Mouse (Mus musculus) v-Abl transformed pro-B cells (cell line): Measurements from ENCODE around the gene Cacna1c.

Experiments used
- in situ Hi-C, 2 experiments: fragments of 400-800 bp; cut with MboI; formaldehyde crosslinking; loops; one replicate each; pipeline ENCODE4 v1.15.1; 2025; ENCODE audit not compliant: unreplicated experiment in 2 of 2

Cacna1c gene

DNA sequence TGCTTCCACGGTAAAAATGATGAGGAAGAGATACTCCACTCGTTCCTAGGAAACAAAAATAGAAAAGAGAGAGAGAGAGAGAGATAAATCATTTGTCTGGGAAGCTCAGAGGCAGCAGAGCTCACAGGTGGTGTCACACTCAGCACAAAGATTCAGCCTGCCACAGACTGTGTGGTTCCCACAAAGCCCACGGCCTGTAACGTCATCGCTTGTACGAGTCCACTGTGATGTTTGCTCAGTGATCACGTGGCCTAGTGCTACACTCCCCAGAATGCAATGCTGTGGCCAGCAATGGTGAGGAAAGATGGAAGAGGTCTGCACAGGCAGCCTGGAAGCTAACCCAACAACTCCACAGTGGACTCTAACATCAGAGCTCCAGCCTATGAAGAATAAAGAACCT lies 415.9 kb downstream of the Cacna1c start:
- in situ Hi-C loops, result no loop called here

DNA sequence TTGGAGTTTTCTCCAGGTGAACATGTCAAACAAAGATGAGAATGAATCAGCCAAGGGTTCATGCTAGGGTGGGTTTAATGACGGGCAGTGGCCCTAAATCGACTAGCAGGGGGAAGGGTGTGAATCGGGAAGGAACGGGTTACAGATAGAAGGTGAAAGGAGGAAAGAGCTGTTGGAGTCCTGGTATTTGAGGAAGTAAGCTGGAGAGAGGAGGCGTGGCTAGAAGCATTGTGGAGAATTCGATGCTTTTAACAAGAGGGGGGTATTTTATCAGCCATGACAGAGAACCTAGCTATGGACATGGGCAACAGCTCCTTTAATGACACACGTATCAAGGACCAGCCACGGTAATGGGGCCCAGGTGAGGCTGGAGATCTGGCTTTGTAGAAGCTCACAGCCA lies 417.0 kb downstream of the Cacna1c start:
- in situ Hi-C loops, result no loop called here

DNA sequence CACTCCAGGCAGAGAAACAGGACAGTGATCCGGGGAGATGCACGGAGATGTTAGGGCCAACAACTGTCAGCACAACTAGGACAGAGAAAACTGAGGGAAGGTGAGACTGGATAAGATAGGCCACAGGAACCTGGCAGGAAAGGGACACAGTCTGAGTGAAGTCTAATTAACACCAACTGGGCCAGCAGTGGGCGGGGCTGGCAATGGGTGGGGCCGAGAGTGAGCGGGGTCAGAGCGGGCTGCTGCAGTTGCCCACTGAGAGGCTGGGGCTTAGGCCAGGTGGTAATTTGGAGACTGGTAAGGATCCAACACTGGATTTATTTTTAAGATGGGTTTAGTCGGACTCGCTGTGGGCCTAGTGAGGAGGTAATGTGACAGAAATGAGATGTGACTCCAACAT lies 418.8 kb downstream of the Cacna1c start:
- in situ Hi-C loops, result no loop called here

DNA sequence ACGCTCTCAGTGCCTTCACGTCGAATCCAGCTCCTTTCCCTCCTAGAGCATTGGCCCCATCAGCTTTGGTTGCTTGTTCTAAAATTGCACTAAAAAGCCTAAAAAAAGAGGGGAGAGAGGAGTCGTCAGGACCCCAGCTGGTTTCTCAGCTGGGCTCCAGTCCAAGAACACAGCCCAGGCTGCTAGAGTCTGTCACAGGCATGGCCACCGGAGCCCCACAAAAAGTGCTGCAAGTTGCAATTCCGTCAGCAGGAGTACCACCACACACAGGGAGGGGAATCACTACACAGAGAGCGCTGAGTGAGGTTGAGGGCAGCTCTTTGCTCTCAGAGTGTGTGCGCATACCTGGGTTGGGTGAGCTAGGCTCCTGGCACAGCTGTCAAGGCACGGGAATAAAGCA lies 419.8 kb downstream of the Cacna1c start:
- in situ Hi-C loops, result no loop called here

DNA sequence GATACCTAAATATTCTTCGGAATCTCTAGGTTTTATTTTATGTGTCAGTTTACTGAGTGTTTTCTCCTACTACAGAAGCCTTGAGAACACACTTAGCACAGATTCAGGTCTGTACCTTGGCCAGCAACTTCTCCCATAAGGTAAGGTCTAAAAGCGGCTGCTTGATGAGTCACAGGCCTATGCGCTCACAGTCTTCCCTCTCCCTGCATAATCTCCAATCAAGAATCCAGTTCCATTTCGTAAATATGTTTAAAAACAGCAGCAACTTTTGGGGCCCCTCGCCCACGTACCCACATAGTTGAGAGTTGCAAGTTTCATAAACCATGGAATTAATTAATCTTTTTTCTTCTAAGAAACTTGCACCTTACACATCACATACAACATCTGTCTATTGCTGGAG lies 423.6 kb downstream of the Cacna1c start:
- in situ Hi-C loops, result no loop called here

DNA sequence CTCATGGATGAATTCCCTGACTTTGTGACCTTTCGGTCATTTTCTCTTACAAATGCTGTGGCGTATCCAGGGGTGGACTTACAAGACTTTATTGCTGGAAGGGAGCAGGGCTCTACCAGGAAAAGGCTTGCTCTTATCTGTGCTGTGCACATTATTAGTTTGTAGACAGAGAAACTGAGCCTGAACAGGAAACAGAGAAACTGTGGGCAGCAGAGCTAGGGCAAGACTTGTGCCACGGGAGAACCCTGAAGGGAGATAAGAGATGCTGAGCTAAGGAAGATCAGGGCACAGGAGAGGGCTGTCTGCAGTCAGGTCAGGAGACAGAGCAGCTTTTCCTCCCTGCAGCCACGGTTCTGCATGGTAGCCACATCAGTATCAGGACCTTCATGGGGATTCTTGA lies 425.1 kb downstream of the Cacna1c start:
- in situ Hi-C loops, result no loop called here

DNA sequence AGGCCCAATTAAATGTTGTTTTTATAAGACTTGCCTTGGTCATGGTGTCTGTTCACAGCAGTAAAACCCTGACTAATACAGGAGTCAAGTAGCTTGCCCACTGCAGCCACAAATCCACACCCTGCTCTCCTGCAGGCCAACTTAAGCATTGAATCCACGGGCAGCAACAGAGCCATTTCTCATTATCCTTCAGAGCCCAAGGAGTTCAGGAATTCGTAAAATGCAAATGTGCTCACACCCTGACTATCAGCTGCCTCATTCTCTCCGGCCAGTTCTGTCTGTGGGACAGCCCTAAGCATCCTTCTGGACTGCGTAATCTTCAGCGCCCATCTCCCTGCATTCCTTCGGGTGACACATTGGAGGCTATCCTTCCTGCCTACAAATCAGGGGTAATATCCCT lies 425.8 kb downstream of the Cacna1c start:
- in situ Hi-C loops, result no loop called here

DNA sequence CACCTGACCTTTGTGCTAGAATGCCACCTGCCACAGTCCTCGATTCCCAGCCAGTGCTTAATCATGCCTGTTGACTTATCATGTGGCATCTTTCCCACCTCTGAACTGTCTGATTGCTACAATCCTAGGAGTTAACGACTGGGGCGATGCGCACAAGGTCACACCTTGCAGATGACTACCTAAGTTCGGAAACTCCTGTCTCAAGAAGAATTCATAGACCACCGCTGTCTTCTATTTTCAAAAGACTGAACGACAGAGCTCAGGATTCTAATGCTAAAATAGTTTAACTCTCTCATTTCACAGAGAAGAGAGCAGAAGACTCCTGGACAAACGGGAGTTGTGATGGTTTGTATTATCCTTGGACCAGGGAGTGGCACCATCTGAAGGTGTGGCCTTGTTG lies 426.4 kb downstream of the Cacna1c start:
- in situ Hi-C loops, result no loop called here

DNA sequence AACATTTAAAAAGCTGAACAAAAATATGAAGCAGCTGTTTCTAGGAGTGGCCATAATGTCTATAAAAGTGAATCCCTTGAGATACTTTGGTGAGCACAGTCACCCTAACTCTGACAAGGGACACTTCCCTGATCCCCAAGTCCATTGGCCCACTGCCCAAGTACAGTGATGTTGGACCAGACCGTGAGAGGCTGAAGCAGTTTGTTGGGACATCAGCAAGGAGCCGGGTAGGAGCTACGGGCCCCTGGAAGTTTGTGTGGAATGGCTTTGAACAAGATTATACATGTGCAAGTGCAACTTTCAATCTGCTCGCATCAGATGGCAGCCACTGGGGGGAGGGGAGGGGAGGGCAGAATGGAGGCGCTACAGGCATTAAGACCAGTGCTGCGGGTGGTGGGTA lies 428.5 kb downstream of the Cacna1c start:
- in situ Hi-C loops, result no loop called here

DNA sequence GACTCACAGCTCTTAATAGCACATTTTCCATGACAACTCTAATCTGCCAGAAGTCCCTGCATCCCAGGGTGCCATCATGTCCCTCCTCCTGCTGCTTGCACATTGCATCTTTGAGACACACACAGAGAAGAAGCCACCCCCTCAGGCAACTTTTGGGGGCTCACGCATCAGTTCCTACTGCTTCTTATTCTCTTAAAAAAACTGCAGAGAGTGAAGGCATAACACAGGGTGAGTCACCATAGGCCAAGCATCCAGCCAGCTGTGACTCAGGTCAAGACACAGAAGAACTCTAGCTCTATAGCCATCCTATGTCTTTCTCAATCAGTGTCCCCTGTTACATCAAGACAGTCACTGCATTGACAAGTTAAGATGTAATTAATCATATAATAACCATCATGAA lies 431.0 kb downstream of the Cacna1c start:
- in situ Hi-C loops, result no loop called here

DNA sequence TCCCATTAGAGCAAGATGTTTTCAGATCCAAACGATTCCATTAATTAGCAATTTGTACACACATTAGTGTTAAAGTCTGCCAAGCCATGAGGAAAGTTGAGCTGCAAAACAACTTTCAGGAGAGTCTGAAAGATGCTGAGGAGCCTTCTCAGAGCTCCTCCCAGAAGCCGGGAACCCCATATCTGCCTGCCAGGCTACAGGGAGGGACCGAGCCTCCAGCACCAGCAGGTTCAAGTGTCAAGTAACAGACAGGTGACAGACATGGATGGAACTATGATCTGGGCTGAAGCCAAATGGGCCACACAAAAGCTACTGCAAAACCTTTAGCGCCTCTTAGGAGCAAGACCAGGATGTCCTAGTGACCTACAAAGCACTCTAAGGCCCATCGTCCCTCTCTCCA lies 437.2 kb downstream of the Cacna1c start:
- in situ Hi-C loops, result no loop called here

DNA sequence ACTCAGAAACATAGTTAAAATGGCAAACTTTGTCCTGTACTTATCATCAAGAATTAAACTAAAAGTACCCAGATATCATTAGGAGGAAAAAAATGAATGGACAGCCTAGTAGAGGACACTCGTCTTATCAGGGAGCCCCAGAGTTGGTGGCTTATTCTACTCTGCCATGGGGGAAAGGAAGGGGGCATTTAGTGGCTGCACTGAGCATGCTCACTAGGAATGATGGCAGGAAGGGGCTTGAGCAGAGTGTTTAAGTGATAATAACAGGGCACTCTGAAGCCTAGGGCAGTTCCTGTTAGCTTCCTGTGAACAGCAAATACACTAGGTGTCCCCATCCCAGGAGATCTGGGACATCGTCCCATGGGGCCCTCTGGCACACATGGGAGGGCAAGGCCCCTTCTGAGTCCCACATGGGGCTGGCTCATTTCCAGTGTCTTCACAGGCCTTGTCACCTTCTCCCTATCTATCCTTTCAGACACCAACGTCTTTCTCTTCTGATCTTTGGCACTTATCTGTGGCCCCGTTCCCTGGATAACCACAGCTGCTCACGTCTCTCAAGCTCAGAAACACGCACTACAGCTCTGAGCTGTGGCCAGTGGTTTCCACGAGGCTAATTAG lies 437.8 kb downstream of the Cacna1c start:
- in situ Hi-C loops, result no loop called here

DNA sequence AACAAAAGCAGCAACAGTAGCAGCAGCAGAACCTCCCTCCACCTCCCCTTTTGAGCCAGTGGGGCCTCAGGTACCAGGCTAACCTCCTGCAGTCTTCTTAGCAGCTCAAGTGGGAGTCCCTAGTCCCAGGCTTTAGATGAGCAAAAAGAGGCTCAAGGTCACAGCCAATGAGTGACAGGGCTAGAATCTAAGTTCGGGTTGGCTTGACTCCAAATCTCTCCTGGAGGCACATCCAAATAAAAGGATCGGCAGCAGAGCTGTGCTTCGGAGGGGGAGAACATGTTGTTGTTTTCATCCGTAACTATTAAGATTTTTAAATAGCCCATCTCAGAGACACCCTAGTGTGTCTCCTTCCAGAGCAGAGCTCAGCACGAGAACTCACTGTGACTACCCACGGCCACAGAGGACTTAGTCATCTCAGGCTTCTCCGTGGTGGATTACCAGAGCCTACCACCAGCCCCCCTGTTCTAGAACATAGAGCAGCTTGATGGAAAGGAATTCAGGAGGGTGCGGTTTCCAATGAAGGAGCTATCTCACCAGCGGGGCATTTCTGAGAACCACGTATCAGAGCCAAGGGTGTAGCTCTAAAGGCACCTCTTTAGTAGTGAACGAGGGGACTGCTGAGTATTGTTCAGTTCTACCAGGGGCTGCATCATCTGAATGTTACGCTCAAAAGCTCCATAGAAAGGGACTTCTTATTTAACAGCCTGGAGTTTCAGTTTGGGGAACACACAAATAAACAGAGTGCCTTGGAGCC lies 438.5 kb downstream of the Cacna1c start:
- in situ Hi-C loops, result no loop called here

DNA sequence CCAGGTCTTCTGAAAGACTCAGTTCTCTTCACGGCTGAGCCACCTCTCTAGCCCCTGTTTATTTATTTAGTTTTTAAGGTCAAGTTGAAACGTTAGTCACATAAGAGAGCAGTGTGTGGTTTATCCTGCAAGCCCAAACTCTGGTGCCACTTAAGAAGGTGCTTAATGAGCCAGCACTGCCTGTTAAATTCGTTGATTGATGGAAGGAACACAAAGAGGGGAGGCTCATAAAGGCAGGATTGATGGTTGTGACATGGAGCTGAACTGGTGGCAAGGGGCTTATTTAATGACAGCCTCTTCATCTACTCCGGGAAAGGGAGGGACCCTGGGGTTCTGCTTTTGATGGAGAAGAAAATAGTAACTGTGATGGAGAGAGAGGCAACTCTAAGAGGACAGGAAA lies 439.7 kb downstream of the Cacna1c start:
- in situ Hi-C loops, result no loop called here

DNA sequence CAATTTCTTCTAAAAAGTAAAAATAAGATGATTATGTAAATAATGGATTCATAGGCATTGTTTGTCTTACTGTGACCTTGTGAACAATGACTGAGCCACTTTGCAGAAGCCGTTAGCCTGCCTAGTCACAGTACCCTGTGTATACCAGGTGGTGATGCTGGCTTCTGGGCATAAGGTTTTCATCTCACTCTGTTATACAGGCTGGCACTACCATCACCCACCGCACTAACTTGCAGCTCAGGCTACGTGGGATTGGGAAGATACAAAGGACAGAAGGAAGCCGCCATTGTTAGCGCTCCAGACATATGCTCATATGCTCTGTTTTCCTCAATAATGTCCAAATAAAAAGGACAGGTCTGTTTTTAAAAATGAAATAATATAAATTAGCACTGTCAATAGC lies 440.4 kb downstream of the Cacna1c start:
- in situ Hi-C loops, result no loop called here

DNA sequence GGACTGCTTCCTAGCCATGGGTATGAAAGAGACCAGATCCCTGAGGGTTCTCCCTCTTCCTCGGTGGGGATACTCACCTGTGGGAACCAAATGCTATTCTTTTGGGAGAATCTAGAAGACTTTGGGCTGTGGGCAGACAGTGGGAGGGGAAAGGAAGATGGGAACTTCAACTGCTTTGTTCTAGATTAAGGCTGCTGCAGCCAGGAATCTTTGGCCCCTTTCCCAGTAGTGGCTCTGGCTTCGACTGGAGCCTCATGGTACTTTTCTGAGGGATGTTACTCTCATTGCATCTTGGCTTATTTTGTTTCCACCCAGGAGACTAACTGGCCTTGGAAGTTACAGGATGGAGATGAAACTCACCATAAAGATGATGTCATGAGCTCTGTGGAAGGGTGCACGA lies 441.8 kb downstream of the Cacna1c start:
- in situ Hi-C loops, result no loop called here

DNA sequence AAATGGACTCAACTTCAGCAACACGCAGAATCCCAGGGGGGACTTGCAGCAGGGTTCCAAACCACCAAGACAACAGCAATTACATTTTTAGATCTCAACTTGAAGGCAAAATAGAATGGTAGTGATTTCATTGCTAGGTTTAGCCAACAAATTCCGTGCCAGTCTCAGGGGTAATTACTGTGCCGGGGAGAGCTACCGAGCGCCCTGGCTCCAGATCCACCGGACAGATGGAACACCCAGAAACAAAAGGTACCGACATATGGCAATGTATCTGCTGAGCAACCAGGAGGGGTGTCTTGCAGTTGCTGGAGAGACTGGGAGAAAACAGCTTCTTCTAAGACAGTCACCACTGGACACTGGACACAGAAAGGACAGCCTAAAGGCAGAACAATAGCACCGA lies 442.4 kb downstream of the Cacna1c start:
- in situ Hi-C loops, result no loop called here

DNA sequence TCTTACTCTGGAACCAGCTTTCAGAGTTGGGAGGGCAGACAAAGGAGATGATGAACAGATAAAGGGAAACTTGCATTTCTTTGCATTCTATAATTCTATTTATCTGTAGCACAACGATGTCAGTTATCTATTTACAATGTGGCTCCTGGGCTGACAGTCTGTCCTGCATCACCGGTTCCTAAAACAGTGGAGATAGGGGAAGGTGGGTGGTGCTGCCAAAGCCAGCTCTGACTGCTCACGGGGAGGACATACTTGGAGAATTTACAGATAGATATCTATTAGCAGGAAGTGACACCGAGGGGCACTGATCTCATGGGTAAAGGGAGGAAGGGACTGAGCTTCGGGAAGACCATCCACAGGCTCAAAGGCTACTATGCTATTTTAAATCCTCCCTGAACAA lies 443.2 kb downstream of the Cacna1c start:
- in situ Hi-C loops, result no loop called here

DNA sequence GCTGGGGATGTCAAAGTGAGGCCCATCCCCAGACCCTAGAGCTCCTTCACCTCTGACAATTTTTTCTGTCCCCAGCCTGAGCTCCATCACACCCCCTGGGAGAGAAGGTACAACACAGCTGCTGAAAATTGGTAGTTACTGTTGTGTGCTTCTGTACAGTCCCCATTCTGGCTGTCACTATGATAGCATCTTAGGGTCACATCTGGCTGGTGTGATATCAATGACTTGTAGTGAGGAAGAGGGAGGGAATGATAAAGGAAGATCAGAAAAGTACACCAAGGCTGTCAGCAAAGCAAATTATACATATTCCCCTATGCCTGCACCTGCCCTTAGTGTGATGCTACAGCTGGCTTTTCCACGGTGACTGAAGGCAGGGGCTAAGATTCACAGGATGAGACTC lies 446.9 kb downstream of the Cacna1c start:
- in situ Hi-C loops, result no loop called here

DNA sequence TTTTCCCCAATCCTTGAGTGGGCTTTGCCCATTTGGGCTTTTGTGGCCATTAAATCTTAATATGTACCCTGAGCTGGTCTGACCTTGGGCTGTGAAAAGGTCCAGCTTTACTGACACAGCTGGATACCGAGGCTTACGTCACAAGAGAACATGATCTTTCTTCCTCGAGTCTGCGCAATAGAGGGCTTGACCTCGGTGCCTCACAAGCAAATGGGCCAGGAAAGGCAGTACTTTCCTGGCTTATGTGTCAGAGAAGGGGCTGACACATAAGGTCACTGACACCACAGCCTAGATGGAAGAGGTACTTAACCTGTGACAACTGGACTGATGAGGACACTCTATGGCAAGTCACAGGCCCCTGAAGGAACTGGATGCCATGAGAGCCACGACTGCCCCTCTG lies 453.5 kb downstream of the Cacna1c start:
- in situ Hi-C loops, result no loop called here

DNA sequence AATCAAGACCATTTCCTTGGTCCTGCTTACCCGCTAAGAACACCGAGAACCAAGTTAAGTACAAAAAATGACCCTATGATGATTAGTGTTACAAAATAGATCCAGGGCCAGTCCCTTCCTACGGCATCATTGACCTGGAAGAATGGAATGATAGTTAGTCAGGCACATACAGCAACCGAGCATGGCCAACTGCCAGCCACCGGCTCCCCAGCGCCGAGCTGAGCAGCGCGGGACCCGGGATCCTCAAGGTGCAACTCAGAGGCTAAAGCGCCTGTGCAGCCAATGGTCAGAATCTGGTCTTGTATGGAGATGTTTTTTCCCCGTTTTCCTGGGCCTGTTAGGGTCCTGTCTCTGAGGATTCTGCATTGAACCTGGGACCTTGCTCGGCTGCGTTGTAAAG lies 454.4 kb downstream of the Cacna1c start:
- in situ Hi-C loops, result no loop called here

DNA sequence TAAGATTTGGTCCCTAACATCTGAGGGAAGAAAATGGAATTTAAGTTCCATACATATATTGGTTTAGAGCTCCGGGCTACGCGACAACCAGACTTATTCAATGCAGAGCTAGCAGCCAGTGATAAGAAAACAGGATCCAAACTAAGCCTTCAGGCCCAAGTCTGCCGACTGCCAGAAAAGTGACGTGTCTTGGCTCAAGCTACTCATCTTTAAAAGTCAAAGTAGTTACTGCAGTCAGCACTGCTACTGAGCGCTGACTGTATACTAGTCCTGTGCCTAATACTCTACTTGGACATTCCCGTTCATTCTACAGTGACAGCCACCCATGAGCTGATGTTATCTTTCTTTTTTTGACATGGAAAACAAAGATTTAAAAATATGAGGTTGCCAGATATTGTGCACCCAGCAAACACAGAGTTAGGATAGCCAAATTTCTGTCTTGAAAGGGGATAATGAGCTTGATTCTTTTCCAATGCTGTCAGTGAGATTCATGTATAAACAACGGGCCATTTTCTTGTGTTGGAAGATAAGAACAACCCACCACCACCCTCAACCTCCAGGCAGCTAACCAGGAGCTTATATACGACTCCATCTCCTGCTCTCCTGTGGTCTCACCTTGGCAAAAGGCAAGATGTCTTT lies 456.1 kb downstream of the Cacna1c start:
- in situ Hi-C loops, result no loop called here
